Mouse (Mus musculus) heart, adult 2 months (tissue): ENCODE data around the gene Itih3. TPM values are rescaled to one million over a fixed set of nuclear protein-coding genes. Genes with fewer than 3 reads are reported as not detected.

ENCODE experiments used
- DNase-seq, 2 experiments: peaks; one replicate each; pipeline ENCODE4 v3.0.0; 2021
- H3K27ac ChIP-seq: fragments of 200-600 bp; 2 replicates; pipeline ENCODE4 v1.8.1; 2022
- H3K27me3 ChIP-seq: fragments of 200-500 bp; 2 replicates; pipeline ENCODE4 v1.6.1; 2012; ENCODE audit warnings: mild to moderate bottlenecking, low read length, inconsistent platforms, mixed read lengths; ENCODE audit not compliant: control insufficient read depth, insufficient read depth
- H3K36me3 ChIP-seq: fragments of 200-500 bp; 2 replicates; pipeline ENCODE4 v1.6.1; 2012; ENCODE audit warnings: low read length, inconsistent platforms; ENCODE audit not compliant: control insufficient read depth, insufficient read depth
- H3K4me1 ChIP-seq: fragments of 200-500 bp; 2 replicates; pipeline ENCODE4 v1.6.1; 2011; ENCODE audit warnings: low read length; ENCODE audit not compliant: control insufficient read depth, insufficient read depth
- H3K4me3 ChIP-seq: fragments of 200-600 bp; 2 replicates; pipeline ENCODE4 v1.8.1; 2022
- H3K79me2 ChIP-seq: fragments of 200-500 bp; replicated peaks from 2 replicates; pipeline ENCODE4 v1.6.1; 2012; ENCODE audit warnings: mild to moderate bottlenecking, inconsistent platforms, low read length, moderate library complexity, mixed read lengths; ENCODE audit not compliant: control insufficient read depth, insufficient read depth
- H3K9ac ChIP-seq: fragments of 200-500 bp; 2 replicates; pipeline ENCODE4 v1.6.1; 2012; ENCODE audit warnings: low read depth, mild to moderate bottlenecking, control low read depth, inconsistent platforms, low read length, mixed read lengths
- CTCF ChIP-seq: fragments of 200-600 bp; IDR thresholded peaks from 2 replicates; pipeline ENCODE4 v1.8.1; 2022; ENCODE audit warnings: antibody characterized with exemption, mild to moderate bottlenecking, moderate library complexity
- EP300 ChIP-seq: fragments of 200-500 bp; IDR thresholded peaks from 2 replicates; pipeline ENCODE4 v1.6.1; 2011; ENCODE audit warnings: low read depth, low read length, control low read depth; ENCODE audit not compliant: insufficient read depth
- POLR2A ChIP-seq: fragments of 200-500 bp; IDR thresholded peaks from 2 replicates; pipeline ENCODE4 v1.6.1; 2011; ENCODE audit warnings: mild to moderate bottlenecking, low read depth, low read length, control low read depth; ENCODE audit not compliant: insufficient read depth
- WGBS: fragments of 180-500 bp; shearing (Covaris S2); methylation state at CpG from one replicate; pipeline ENCODE4 v1.1.7; 2018; 5-methylcytosine and 5-hydroxymethylcytosine counted together
- intact Hi-C: fragments of 180-260 bp; cut with DNase I; formaldehyde crosslinking; loops from one replicate; pipeline ENCODE4 v1.15.1; 2025
- polyA plus RNA-seq: library from polyadenylated mRNA; depleted of rRNA; stranded (reverse); fragments of >200 nt; gene quantifications from 2 replicates; pipeline ENCODE4 v1.2.3, GENCODE M21; 2012
- total RNA-seq, 2 experiments: library from RNA; stranded (reverse); gene quantifications; 2 replicates each; pipeline ENCODE4 v1.2.3; 2021

Itih3 gene
- total and polyA plus RNA-seq, 3 experiments, result 0.25 to 0.86 (median 0.82) TPM

DNA sequence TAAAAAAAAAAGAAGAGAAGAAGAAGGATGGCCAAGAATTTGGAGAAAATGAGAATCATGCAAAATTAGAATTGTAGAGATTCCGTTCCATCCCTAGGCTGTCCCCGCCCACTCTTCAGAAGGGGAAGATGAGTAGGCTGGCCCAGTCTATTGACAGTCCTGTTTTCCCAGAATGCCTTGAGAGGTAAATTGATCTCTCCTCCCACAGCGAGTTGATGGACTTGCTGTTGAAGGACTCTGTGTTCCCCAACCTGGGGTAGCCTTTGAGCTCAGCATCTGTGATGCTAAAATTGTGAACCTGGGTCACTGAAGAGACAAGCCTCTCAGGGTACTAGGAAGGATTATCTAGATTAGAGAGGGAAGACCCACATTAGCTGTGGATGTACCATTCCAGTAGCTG, 1.9 kb upstream of the Itih3 start:
- no peaks in the 10 kb centered on the region for H3K79me2 ChIP-seq
- no peaks in the 10 kb centered on the region for H3K36me3 ChIP-seq
- no peak overlapping the region for H3K9ac ChIP-seq
- no peak for DNase-seq
- no peak overlapping the region for H3K4me3 ChIP-seq
- H3K27me3 ChIP-seq, result no peaks in the 10 kb centered on the region
- H3K27ac ChIP-seq, result no peak overlapping the region
- TF ChIP-seq EP300 (no peak), CTCF (no peak), POLR2A (no peak)
- 91% methylated on average over 3 of the region's 3 CpGs for WGBS
- intact Hi-C loops, result no loop called here
- H3K4me1 ChIP-seq, result no peaks in the 10 kb centered on the region

DNA sequence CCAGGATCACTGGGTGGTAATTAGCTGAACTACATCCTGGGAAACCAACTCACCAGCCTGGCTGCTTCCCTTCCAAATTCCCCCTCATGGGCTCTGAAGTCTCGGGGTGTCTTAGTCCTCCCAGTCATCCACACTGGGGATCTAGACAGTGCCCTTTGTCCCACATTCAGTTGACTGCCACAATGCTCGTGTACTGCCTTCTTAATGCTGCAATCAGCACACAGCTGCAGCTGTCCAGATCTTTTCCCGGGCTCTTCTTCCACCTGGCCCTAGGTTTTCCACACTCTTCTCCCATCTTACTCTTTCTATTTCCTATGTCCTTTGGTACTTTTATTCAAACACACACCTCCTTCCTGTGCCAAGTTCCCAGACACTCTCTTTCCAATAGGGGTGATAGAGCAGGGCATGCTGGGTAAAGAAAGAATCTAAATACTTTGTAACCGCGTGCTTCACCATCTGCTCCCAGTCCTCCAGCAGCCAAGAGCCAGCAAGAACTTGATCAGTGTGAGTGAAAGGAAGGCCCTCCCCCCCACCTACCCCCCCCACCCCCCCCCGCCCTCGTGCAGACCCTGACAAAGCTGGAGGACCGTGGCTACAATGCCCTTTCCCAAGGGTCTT, 1.4 kb downstream of the Itih3 start:
- no peak overlapping the region for H3K4me3 ChIP-seq
- intact Hi-C loops, result no loop called here
- H3K27me3 ChIP-seq, result no peaks in the 10 kb centered on the region
- WGBS, result 40% methylated on average over 8 of the region's 8 CpGs
- H3K36me3 ChIP-seq, result no peaks in the 10 kb centered on the region
- TF ChIP-seq EP300 (no peak), POLR2A (no peak), CTCF (no peak)
- no peak overlapping the region for H3K9ac ChIP-seq
- DNase-seq, result no peak
- no peak overlapping the region for H3K27ac ChIP-seq
- H3K79me2 ChIP-seq, result no peaks in the 10 kb centered on the region
- H3K4me1 ChIP-seq, result no peaks in the 10 kb centered on the region

DNA sequence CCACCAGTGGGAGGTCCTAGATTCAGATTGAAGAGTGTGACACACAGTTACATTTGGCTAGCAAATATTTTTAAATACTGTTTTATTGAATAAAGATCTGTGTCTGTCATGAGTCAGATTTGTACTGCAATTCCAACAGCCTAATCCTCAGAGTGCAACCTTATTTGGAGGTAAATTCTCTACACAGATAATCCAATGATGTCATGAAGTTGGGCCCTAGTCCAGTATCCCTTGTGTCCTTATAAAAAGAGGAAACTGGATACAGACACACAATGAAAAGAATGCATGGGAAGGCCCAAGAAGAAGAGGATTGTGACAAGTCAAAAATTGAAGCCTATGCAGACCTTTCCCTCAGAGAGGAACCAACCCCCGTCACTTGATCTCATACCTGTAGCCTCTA, 7.0 kb downstream of the Itih3 start:
- TF ChIP-seq POLR2A (no peak), EP300 (no peak)
- Histone ChIP-seq H3K27me3 (no peaks in the 10 kb centered on the region), H3K36me3 (no peaks in the 10 kb centered on the region), H3K27ac (no peak overlapping the region), H3K79me2 (no peaks in the 10 kb centered on the region), H3K4me3 (no peak overlapping the region), H3K4me1 (no peaks in the 10 kb centered on the region), H3K9ac (no peak overlapping the region)
- WGBS, result 63% methylated on average over 1 of the region's 1 CpGs
- no peak for DNase-seq
- intact Hi-C loops, result no loop called here

DNA sequence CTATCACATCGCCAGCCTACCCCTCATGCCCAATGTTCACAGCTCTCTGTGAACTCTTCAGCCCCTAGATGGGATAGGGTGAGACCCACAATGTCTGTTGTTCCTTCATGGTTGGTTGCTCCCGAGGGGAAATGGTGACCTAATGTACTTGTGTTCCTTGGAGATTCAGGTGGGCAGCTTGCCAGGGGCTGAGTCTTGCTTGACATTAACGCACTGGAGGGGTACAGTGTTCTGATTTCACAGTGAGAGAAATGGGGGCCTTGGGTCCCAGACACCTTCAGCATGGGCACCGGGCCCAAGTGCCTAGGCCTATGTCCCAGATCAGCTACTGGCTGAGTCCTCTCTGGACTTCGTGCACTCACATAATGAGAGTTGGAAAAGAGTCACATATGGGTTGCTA, 10.2 kb downstream of the Itih3 start:
- Histone ChIP-seq H3K36me3 (no peaks in the 10 kb centered on the region), H3K27ac (no peak overlapping the region), H3K79me2 (no peaks in the 10 kb centered on the region), H3K9ac (no peak overlapping the region), H3K4me1 (no peaks in the 10 kb centered on the region), H3K27me3 (no peaks in the 10 kb centered on the region), H3K4me3 (no peak overlapping the region)
- DNase-seq, result no peak
- 67% methylated on average over 5 of the region's 5 CpGs for WGBS
- intact Hi-C loops, result no loop called here
- no peak for TF ChIP-seq EP300
- TF ChIP-seq CTCF, result no peak
- no peak for TF ChIP-seq POLR2A

DNA sequence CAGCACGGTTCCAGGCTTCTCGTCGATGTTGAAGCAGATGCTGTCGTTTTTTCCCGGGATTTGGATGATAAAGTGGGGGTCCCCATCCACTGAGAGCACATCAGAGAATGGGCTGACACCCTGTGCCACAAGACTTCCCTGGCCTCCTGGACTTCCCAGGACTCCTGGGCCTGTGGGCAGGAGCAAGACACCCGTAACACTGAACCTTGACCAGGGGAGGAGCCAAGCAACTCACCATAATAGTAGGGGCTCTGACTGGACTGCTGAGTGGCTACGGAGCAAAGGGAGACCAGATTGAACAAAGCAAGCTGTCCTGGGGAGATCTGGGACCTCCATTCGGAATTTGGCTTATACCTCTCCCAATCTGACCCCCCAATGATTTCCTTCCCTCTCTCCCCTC, 10.9 kb downstream of the Itih3 start:
- TF ChIP-seq POLR2A (no peak), EP300 (no peak)
- intact Hi-C loops, result no loop called here
- H3K4me3 ChIP-seq, result no peak overlapping the region
- no peaks in the 10 kb centered on the region for H3K79me2 ChIP-seq
- no peaks in the 10 kb centered on the region for H3K27me3 ChIP-seq
- no peak overlapping the region for H3K27ac ChIP-seq
- WGBS, result 79% methylated on average over 8 of the region's 8 CpGs
- H3K9ac ChIP-seq, result no peak overlapping the region
- no peak for DNase-seq
- no peaks in the 10 kb centered on the region for H3K36me3 ChIP-seq
- no peaks in the 10 kb centered on the region for H3K4me1 ChIP-seq

DNA sequence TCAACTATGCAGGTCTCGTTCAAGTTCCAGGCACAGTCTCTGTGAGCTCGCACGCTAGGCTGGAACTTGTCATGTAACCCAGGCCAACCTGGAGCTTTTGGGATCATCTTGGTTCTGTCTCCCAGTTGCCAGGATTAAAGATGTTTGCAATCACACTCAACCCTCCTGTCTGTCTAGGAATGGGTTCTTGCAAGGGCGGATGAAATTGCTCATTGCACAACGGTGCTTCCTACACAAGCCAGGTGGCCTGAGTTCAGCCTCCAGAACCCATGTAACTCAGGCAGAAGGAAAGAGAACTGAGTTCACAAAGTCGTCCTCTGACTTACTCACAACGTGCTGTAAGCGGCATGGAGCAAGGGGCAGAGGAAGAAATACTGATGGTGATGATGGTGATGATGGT, 12.4 kb downstream of the Itih3 start:
- intact Hi-C loops, result no loop called here

More for the DNA sequence above, 12.4 kb downstream of the Itih3 start:
- Histone ChIP-seq H3K79me2 (no peaks in the 10 kb centered on the region), H3K4me1 (no peaks in the 10 kb centered on the region), H3K9ac (no peak overlapping the region), H3K4me3 (no peak overlapping the region), H3K27ac (no peak overlapping the region), H3K27me3 (no peaks in the 10 kb centered on the region), H3K36me3 (no peaks in the 10 kb centered on the region)
- WGBS, result 90% methylated on average over 8 of the region's 8 CpGs
- DNase-seq, result no peak
- no peak for TF ChIP-seq POLR2A
- no peak for TF ChIP-seq EP300
- no peak for TF ChIP-seq CTCF
